Mouse (Mus musculus) CD4-positive helper T cell, adult 2 months (primary cell): ENCODE results near the gene Baz2b.
A peak's percentile ranks its signal among the peaks of the same experiment; 100 is the strongest.

Experiments
- DNase-seq: peaks from one replicate; pipeline ENCODE4 v3.0.0-alpha.2; 2012; ENCODE audit warnings: low read depth, missing footprints, low spot score

Baz2b gene

DNA sequence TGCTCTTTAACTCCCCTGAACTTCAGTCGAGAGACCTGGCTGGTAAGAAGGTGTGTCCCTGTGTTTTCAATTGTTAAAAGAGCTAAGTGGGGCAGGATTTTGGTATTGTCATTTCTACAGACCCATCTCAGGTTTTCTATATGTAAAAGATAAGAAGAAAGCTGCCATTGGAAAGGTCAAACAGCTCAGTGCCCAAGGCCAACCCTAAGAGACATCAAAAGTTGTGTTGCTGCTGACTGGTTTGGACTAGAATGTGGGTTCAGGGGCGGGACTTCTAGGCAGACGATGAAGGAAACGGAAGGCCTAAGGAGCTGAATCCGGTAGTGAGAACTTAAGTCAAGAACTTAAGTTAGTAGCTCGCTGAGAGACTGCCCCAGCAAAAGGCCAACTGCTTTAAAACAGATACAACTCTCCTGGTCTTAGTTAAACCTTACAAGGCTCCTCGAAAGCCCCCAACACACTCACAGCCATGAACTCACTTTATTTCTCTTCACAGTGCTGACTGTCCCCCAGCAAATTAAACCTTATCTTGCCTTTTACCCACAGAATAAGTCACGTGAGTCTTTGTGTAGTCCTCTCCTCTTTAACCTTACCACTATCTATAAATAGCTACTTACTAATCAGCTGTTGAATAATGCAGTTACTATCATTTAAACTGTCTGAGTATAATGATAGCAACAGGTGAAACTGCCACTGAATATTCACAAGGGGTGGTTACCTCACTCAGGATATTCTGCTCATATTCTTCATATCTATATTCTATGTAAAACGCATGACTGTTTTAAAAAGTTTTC, 158.8 kb downstream of the Baz2b start:
- DNase-seq: no peak

DNA sequence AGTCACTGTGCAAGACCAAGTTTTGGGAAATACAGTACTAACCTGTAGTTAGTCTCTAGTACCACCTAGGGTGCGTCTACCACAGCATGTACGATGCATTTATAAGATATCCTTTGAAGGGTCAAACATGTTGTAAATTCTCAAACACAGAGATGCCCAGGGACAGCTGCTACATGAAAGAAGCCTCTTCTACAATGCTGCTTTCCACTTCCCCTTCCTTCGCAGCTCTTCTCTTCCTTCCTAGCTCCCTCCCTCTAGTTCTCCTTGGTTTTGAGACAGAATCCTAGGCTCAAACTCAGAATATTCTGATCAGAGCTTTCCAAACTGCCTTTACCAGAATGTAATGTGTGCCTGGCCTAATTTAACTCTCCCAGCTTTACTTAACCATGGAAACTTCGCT, 159.8 kb downstream of the Baz2b start:
- no peak for DNase-seq

GRCm38 (mm10) chr2:60049351-60049750, 160.3 kb downstream of the Baz2b start:
- no peak for DNase-seq

DNA sequence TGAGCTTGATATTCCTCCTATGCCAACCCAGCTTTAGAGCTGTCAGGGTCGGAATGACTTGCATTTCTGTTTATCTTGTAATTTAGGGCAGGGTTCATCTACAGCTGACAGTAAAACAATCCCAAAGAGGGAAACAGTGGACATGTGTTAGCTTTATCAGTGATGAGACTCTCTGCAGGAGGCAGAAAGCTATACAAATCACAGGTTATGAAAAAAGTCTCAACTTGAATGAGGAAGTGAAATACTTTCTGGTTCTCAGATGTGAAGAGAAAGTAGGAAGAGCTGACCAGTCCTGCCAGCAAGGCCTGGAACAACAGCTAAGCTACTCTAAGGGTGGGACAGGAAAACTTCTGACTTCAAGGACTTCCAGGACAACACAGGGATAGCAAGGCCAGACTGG, 163.6 kb downstream of the Baz2b start:
- no peak for DNase-seq

DNA sequence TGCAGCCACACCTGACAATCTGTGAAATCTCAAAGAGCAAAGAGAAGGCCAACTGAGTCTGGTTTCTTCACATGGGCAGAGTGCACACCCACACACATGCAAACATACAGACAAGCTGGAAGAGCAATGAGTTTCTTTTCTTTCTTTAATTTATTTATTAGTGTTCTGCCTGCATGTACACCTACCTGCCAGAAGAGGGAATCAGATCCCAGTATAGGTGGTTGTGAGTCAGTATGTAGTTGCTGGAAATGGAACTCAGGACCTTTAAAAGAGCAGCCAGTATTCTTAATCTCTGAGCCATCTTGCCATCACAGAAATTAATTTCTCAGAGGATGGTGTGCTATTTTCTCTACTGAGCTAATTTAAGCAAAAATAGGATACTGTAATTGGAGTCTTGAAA, 164.7 kb downstream of the Baz2b start:
- DNase-seq: no peak

GRCm38 (mm10) chr2:60044540-60044939, 165.1 kb downstream of the Baz2b start:
- DNase-seq: no peak

- no peak for DNase-seq
Measured at GRCm38 (mm10) chr2:60042699-60043098, 166.9 kb downstream of the Baz2b start.

DNA sequence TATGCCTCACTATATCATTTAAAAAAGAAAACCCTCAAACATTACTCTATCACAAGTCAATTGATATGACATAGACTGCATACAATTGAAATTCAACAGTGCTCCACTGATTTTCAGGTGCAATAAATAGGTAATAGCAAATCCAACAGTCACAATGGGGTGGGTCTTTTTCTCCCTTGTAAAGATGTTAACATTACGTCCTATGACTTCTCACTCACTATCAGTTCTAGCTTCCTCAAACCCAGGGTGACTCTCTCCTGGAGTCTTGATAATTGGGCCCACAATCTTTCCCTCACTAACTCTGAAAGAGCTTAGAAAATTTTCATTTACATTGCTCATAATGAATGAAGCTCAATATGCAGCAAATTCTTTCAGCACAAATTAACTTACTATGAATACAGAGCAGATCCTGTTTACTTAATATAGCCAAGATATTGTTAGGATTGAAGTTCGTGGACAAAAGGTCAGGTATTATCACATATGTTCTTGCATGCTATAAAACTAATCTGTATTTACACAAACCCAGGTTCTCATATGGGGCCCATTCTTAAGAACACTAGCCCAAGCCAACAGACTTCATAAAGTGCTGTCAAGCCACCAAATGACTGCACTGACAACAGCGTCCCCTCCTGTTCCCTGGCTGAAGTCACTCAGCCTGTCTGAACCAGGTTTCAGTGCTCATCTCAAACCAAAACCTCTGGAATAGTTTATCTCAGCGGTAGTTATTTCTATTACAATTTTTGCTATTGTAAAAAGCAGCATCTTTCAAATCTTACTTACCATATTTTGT, 168.0 kb downstream of the Baz2b start:
- DNase-seq: no peak

GRCm38 (mm10) chr2:60040162-60040561, 169.5 kb downstream of the Baz2b start:
- no peak for DNase-seq

GRCm38 (mm10) chr2:60037011-60037551, 172.6 kb downstream of the Baz2b start:
- DNase-seq: peak; percentile 53

GRCm38 (mm10) chr2:60036361-60036760, 173.3 kb downstream of the Baz2b start:
- DNase-seq: no peak

DNA sequence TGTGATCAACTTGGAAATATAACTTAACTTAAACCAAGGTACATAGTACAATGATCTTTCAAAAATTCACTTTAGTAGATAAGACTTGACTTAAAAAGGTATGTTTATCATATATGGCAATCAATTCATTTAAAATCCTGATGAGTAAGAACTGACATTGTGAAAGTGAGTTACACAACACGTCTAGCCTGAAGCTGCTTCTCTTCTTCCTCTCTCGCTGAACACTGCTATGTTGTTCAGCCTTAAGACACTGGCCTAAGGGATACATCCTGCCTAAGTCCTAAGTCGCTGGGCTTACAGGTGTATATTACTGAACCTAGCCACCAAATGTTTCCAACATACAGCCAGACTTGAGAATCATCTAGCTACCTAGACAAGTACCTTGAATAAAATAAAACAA, 178.6 kb downstream of the Baz2b start:
- DNase-seq: no peak

DNA sequence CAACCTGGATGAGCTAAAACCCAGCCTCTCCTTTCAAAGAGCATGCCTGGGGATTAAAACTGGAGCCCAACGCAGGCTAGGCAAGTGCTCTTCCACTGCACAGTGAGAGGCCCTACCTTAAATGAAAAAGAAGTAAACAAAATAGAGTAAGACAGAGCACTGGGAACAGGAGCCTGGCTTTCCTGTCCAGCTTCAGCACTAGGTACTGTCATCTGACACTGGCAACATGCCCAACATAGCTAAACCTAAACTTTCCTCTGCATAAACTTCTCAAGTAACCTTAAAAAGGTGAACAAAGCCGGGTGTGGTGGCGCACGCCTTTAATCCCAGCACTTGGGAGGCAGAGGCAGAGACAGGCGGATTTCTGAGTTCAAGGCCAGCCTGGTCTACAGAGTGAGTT, 180.6 kb downstream of the Baz2b start:
- no peak for DNase-seq

DNA sequence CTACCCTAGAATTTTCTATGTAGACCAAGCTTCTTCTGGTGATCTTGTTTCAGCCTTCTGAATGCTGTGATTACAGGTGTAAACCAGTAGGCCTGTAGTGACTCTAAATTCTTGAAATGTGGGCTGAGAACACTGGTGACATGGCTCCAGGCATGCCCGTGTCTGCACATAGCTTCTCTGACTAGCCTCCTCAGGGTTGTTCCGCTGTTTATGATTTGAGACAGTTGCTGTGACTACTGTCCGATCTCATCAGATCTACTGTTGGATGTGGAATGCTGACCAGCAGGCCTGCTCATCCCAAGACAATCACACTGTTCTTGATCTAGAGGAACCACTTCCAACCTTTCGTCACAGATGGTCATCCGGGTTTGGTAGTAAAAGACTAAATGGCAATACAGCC, 182.5 kb downstream of the Baz2b start:
- no peak for DNase-seq

GRCm38 (mm10) chr2:60026554-60026953, 183.1 kb downstream of the Baz2b start:
- DNase-seq: no peak

- no peak for DNase-seq
Measured at GRCm38 (mm10) chr2:60023777-60024176, 185.9 kb downstream of the Baz2b start.

DNA sequence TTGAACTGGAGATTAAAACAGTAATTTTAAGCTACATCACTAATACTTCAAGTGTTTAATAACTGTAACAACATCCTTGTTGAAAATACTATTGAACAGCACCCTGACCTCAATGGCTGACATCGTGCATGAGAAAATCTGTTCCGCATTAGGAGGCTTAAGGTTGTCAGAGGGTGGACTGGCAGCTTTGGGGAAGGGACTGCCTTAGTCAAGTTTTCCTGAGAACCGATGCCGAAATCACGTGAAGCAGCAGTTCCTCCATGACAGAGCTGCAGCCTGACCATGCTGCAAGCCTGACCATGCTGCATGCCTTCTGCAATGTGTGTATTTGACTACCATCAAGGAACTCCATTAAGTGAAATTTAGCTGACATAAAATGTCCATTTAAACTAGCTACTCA, 188.1 kb downstream of the Baz2b start:
- no peak for DNase-seq

DNA sequence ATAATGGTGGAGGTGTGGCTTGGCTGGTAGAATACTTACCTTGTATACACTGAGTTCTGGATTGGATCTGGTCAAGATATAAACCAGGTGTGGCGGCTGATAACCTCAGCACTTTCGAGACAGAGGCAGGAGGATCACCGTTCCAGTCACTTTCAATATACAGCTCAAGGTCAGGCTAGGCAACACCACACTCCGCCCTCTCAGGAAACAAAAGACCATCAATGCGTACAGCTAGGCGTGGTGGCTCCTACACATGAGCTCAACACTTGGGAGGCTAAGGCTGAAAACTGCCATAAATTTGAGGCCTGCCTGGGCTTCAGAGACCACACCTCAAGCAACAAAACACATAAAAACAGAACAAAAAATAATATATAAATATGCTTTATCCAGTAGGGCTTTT, 188.5 kb downstream of the Baz2b start:
- DNase-seq: no peak

GRCm38 (mm10) chr2:60019546-60020250, 189.9 kb downstream of the Baz2b start:
- no peak for DNase-seq

DNA sequence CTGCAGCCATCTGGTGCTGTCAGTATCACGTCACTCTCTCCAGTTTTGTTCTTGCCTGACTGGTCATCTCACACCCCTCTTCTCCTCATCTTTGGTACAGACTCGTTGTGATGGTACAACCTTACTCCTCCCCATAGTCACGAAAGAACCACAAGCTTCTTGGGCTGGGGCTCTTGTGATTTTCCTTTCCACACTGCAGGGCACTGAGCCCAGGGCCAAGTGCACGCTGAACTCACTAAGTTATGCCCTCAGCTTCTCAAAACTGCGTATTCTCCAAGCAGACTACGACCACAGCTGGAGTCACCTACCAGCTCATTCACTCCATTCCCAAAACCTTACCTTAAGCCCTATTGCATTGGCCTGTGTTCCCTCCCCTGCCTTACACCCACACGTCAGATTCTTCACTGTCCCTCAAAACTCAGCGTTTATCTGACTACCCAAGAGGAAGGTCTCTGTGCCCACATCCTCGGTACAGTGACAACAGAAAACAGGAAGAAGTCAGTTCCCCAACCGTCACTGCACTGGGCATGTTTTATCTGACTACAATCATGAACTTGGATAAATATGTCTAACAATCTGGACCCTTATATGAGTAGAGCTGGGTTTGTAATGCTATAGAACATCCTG, 190.7 kb downstream of the Baz2b start:
- peak; percentile 73 for DNase-seq

DNA sequence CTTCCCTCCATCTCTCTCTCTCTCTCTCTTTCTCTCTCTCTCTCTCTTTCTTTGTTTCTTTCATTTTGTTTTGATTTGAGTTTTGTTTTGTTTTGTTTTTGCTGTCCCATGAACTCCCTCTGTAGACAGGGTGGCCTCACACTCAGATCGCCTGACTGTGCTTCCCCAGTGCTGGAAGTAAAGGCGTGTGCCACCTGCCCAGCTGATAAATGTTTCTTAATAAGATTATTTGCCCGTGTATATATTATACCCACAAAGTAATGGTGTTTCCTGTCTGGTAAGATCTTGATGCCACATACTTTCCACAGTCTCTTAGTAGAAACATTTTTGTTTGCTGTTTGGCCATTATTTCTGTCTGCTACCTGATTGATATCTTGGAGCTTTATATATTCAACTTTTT, 198.1 kb downstream of the Baz2b start:
- no peak for DNase-seq

DNA sequence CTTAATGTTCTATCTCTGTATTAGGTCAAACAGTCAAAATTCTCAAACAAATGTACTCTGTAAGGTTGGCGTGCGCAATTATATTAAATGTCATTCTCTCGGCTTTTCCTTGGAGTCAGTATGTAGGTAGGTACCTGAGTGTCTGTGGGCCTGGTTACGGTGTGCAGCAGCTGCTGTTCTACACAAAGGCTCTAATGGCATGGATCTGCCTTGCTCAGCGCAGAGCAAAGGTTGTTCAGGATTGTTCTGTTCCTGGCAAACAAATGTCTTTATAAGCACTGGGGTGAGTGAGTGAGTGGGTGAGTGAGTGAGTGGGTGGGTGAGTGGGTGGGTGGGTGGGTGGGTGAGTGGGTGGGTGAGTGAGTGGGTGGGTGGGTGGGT, 206.0 kb downstream of the Baz2b start:
- no peak for DNase-seq
